Mouse (Mus musculus) T-helper 1 cell (primary cell): Measurements from ENCODE around the gene Mup16.
"Not testable (repeated sequence)": the region's sequence is repeated elsewhere in the genome, so short reads cannot be mapped to it uniquely, and the experiment has no call there.

ENCODE experiments used
- in situ Hi-C: fragments of 300-600 bp; cut with MboI, MseI; formaldehyde crosslinking; loops from one replicate; pipeline ENCODE4 v1.15.1; 2025; ENCODE audit warnings: high pct_unique_total_duplicates

Mup16 gene

DNA sequence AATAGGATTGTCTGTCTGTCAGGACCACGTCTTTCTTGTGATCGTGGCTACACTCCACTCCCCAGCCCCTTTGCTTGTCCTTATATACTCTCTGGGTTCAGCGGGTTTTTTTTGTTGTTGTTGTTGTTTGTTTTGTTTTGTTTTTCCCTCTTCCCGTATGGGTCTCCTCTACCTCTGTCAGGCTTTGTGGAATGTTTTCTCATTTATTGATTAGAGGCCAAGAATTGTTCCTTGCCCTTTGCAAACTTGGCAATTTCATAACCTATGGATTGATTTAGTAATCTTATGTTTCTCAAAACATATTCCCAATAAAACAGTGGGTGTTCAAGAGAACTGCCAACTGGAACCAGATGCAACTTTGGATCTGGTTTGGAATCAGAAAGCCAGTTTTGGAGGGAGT is at the start of gene Mup16:
Gene Mup16, minus strand, starts transcription at position 101 of the 400 bp plus-strand sequence.
- in situ Hi-C loops, result not testable (repeated sequence)

DNA sequence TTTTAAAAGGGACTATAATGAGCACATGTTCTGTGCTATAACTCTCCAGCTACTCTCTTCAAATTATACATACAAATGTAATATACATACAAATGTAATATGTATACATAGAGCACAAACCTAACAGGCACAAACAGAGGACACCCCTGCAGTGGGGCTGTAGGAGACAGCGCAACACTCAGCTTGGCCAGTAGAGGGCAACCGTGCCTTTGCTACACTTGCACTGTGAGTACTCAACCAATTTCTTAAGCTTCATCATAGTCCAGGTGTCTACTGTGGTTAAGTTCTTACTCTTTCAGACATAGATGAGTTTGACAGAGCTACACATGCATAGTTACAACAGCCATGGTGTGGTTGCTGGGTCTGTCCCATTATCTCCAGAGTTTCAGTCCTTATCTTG is 36.6 kb upstream of the Mup16 start:
- in situ Hi-C loops, result loop anchor here (5.0 to 10.0 kb wide), 3 partner anchors 371 to 1381 kb away; no protein-coding TSS in a partner anchor
